Mouse (Mus musculus): Measurements from ENCODE around the gene Atp1b3.
"Not testable (repeated sequence)": the region's sequence is repeated elsewhere in the genome, so short reads cannot be mapped to it uniquely, and the experiment has no call there.

Atp1b3 gene

GRCm38 (mm10) chr9:96364141-96364838, at the start of gene Atp1b3:
Atp1b3 (minus strand) TSS chr9:96364442.
- DNase-seq = peak; percentile 100

DNA sequence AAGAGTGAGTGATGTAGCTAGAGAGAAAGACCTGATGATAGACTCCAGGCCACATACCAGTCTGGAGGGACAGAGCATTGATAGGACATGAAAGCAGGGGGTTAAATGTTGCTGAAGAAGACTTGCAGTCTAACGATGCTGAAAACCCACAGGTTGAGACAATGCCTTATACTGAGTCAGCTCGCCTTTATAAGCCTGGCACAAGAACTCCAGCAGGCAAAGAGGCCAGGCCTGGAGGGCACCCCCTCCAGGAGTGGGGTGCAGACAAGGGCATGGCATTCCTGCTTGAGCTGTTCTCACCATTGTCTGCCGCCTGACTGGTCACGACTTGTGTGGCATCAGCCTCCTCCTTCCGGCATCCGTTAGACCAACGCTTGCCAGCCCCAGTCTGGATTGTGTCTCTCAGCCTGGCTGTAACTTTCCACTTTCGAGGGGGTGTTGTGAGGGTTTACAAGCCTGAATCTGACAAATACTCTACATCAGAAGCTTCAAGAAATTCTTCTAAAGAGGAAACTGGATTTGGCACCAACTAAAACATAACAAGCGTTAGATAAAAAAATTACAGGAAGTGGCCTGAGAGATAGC, 48.7 kb upstream of the Atp1b3 start:
- DNase-seq = peak; percentile 60

DNA sequence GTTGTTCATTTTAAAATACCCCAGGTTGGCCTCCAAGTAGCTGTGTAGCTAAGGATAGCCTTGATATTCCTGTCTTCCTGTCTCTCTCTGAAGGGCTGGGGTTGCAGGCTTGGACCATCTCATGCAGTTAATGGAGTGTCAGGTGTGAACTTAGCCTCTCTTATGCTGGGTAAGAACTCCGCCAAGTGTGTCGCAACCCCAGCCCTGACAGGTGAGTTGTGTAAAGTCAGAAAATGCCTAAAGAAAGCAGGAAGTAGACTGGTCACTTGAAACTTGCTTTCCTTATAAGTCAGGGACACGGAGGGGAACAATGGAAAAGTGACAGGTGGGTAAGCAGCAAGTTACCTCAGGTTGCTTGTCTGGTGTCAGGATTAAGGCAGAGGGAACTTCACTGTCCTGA, 40.1 kb upstream of the Atp1b3 start:
- DNase-seq = no peak

DNA sequence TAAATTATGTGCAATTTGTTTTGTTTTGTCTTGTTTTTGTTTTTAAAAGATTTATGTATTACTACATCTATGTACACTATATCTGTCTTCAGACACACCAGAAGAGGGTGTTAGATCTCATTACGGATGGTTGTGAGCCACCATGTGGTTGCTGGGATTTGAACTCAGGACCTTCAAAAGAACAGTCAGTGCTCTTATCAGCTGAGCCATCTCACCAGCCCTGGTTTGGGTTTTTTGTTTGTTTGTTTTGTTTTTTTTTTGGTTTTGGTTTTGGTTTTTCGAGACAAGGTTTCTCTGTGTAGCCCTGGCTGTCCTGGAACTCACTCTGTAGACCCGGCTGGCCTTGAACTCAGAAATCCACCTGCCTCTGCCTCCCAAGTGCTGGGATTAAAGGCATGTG, 35.7 kb upstream of the Atp1b3 start:
- not testable (repeated sequence) for DNase-seq

- no peak for DNase-seq
Measured at GRCm38 (mm10) chr9:96399425-96399878, 35.2 kb upstream of the Atp1b3 start.

GRCm38 (mm10) chr9:96398614-96399013, 34.4 kb upstream of the Atp1b3 start:
- DNase-seq = no peak

- peak; percentile 22 for DNase-seq
Measured at GRCm38 (mm10) chr9:96398165-96398564, 33.9 kb upstream of the Atp1b3 start.

GRCm38 (mm10) chr9:96394910-96395690, 30.9 kb upstream of the Atp1b3 start:
- no peak for DNase-seq

GRCm38 (mm10) chr9:96393731-96394235, 29.5 kb upstream of the Atp1b3 start:
- no peak for DNase-seq

DNA sequence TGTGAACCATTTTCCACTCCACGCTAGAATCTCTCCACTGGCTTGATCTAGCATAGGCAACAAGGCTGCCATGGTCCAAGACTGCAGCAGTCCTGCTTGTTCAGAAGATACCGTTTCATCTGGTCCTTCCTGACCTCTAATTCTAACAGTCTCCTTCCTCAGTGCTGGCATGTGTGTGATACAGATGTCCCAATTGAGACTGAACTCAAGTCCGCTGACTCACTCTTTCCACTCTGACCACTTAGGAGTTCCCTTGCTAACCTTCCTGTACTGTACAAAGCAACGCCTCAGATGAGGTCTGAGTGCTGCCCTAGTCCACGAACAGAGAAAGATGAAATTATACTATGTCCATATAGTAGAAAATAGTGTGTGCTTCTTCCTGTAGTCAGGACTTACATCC, 28.9 kb upstream of the Atp1b3 start:
- no peak for DNase-seq

- DNase-seq = no peak
Measured at GRCm38 (mm10) chr9:96391921-96392320, 27.7 kb upstream of the Atp1b3 start.

- no peak for DNase-seq
Measured at GRCm38 (mm10) chr9:96383714-96384487, 19.7 kb upstream of the Atp1b3 start.

GRCm38 (mm10) chr9:96382756-96383155, 18.5 kb upstream of the Atp1b3 start:
- no peak for DNase-seq

GRCm38 (mm10) chr9:96381393-96381792, 17.2 kb upstream of the Atp1b3 start:
- DNase-seq = no peak

DNA sequence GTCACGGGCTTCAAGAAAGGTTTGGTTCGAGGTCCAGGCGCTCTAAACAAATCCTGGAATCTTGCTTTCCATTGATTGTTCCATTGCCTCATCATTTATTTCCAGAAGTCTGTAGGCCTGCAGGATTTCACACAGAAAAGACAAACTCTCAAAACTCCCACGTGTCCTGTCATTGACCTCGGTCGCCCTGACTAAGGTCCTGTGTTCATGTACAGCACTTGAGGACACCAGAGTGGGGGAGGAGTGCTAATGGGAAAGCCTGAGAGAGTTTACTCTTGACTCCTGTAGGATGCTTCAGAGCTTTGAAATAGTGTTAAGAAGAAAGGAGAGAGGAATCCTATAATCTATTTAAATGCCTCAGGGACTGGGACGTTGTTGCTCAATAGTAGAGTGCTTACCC, 15.3 kb upstream of the Atp1b3 start:
- DNase-seq = no peak

DNA sequence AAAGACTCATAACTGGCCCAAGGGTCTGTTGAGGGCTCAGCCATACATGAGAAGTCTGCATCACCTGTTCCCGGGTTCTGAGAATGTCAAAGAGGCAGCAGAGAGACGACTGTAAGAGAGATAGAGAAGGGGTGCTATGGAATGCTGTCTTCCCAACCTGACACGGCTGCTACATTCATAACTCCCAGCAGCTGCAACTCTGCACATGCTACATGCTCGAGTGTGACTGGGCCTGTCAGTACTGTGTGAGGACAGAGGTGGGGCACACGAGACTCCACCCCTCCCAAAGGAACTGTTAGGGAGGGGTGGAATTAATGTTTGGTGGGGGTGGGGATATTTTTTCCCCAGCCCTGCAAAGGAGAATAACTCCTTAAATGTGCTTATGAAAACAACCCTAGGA, 14.5 kb upstream of the Atp1b3 start:
- DNase-seq = no peak

- no peak for DNase-seq
Measured at GRCm38 (mm10) chr9:96377096-96377495, 12.9 kb upstream of the Atp1b3 start.

DNA sequence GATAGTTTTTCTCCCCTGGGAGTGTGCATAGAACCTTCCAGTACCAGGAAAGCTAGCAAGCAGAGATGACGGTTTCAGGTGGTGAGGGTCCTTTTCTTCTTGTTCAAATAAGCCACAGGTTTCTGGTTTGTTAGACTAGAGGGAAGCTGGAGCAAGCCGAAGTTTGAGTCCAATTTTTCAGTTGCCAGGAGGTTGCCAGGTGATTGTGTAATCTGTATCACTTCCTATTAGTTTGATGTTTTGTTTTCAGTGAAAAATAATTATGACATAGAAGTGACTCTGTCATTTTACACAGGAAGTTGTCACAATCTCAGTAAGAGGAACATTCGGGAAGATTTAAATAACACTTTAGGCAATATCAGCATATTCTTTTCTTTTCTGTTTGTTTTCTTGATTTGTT, 11.6 kb upstream of the Atp1b3 start:
- DNase-seq = no peak

DNA sequence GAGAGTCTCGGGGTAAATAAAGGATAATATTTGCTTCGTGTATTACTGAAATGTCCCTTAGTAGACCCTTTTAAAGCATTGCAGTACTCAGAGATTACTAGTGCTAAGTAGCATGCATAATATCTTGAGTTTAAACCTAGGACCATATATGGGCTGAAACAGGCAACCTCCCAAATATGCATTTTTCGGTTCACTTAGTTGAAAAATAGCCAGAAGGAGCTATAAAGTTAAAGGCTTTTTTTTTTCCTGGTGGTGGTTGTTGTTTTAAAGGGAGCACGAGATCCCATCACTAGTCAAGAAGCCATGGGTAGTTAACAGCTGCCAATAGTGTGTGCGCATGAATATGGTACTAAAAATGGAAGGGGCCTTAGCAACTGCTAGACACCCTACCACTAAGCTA, 6.8 kb upstream of the Atp1b3 start:
- no peak for DNase-seq

DNA sequence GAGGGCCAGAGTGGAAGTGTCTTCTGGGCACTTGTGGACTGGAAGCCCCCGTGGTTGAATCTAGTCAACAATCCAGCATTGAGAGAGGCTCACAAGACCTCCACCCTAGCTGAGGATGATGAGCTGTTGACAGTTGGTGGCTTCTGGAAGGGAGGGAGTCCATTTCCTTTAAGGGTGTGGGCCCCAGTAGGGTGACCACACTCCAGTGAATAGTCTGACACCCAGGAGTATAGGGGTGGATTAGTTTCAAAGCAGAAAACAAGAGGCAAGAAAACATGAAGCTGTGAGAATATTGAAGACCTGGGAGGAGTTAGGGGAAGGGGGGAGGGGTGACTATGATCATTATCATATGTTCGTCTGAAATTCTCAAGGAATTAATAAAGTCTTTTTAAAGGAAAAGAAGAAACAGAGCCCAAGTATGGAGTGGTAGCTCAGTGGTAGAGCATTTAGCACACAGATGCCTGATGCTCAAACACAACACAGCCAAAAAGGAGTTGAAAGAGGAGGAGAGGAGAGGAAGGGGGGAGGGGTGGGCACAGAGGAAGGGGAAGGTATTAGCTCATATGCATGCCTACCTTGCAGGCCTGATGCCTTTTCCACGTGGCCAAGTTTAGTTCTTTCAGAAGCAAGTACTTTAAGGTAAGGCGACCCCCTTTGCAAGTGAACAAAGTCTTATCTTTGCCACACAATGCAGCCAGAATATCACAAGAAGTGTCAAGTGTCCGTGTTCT, 5.6 kb upstream of the Atp1b3 start:
- DNase-seq = no peak

DNA sequence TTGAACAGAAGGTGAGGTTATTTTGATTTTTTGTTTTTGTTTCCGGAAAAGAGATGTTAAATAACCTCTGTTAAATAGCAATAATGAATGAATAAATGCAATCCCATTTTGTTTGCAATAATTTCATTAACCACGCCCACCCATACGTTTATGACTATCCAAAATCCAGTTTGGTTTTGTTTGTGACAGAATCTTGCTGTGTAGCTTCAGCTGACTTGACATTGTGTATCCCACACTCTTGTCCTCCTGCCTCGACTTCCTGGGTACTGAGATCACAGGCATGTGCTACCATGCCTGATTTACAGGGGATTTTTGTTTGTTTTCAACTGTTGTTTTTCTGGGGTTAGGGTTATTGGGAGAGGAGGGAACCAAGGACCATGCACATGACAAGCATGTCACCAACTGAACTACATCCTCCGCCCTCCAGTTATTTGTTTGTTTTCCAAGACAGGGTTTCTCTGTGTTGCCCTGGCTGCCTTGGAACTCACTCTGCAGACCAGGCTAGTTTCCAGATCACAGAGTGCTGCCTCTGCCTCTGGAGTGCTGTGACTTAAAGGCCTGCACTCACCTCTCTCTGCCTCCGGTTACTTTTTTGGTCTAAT, 1.1 kb upstream of the Atp1b3 start:
- no peak for DNase-seq

Data from kidney, postnatal 10 days (tissue).